10 mouse cellular contexts compared by ENCODE assay signal in genomic region chr6:120981537-120981936, GRCm38 (mm10).
DNase-seq lines count a peak whose midpoint lies in the region; ATAC-seq and TF ChIP-seq lines count a peak whose summit lies in the region.
"Had no signal": no experiment of that assay in that cellular context is flagged by ENCODE, and none has a peak within 500 bp of the region (broad histone marks: within the 10 kb centered on the region; RNA-seq: fewer than 3 reads in every experiment).

No protein-coding gene starts in this region.

- H3K27ac ChIP-seq in hindbrain, embryonic 11.5 days (ENCODE audit: low read depth, low read length) = no peak overlapping the region
- H3K27ac ChIP-seq in hindbrain, embryonic 12.5 days = no peak overlapping the region
- H3K27ac ChIP-seq in bone marrow macrophage, adult 2 months (ENCODE audit: insufficient read depth, low read depth, low read length) = no peak overlapping the region
- H3K27ac ChIP-seq in liver, postnatal 0 days (ENCODE audit: low read depth) = no peak overlapping the region
- H3K27ac ChIP-seq: heart, embryonic 10.5 days; limb, embryonic 15.5 days had no signal

- no peak for TF ChIP-seq EP300 in liver, postnatal 0 days (IDR thresholded peaks at IDR 0.05; ENCODE audit: low read depth)

- TF ChIP-seq POLR2A in bone marrow macrophage, adult 2 months (IDR thresholded peaks at IDR 0.05; ENCODE audit: borderline replicate concordance, low read depth, low read length) = no peak

- no peaks in the 10 kb centered on the region for H3K36me3 ChIP-seq in hindbrain, embryonic 11.5 days (ENCODE audit: control insufficient read depth, insufficient read depth, low read length)
- H3K36me3 ChIP-seq in hindbrain, embryonic 12.5 days = peaks cover 21% of the 10 kb centered on the region
- peaks cover 11% of the 10 kb centered on the region; the same call in 1 of the 2 replicates for H3K36me3 ChIP-seq in E14TG2a.4 (ENCODE audit: insufficient read depth, low read length)
- peaks cover 21% of the 10 kb centered on the region for H3K36me3 ChIP-seq in liver, postnatal 0 days (replicated peaks; ENCODE audit: insufficient read depth, low read length)

- ATAC-seq in hindbrain, embryonic 11.5 days (ENCODE audit: low FRiP score) = no peak
- ATAC-seq in hindbrain, embryonic 12.5 days (ENCODE audit: low FRiP score) = no peak
- ATAC-seq in liver, postnatal 0 days = peak; percentile 45

- no peak overlapping the region for H3K9ac ChIP-seq in hindbrain, embryonic 11.5 days (ENCODE audit: low read depth, low read length)
- H3K9ac ChIP-seq in hindbrain, embryonic 12.5 days = no peak overlapping the region
- no peak overlapping the region for H3K9ac ChIP-seq in liver, postnatal 0 days (replicated peaks)
- H3K9ac ChIP-seq: limb, embryonic 15.5 days had no signal

- H3K27me3 ChIP-seq in hindbrain, embryonic 11.5 days (ENCODE audit: control insufficient read depth, insufficient read depth, low read length) = no peaks in the 10 kb centered on the region
- no peaks in the 10 kb centered on the region for H3K27me3 ChIP-seq in hindbrain, embryonic 12.5 days
- no peaks in the 10 kb centered on the region for H3K27me3 ChIP-seq in E14TG2a.4 (ENCODE audit: insufficient read depth, low read length)
- H3K27me3 ChIP-seq in liver, postnatal 0 days (ENCODE audit: insufficient read depth, low read length) = no peaks in the 10 kb centered on the region
- H3K27me3 ChIP-seq: limb, embryonic 15.5 days had no signal

- TF ChIP-seq CTCF in E14TG2a.4 (conservative IDR thresholded peaks at IDR 0.05; ENCODE audit: low read length) = peak; percentile 60
- peak; percentile 49; the same call in 1 of the 2 replicates for TF ChIP-seq CTCF in bone marrow macrophage, adult 2 months (IDR thresholded peaks at IDR 0.05; ENCODE audit: low read depth, low read length)
- peak; percentile 67 for TF ChIP-seq CTCF in liver, postnatal 0 days (IDR thresholded peaks at IDR 0.05; ENCODE audit: low read depth)

- peak; percentile 25 for DNase-seq in hindbrain, embryonic 11.5 days (ENCODE audit: low spot score)
- DNase-seq in liver, postnatal 0 days = no peak
- DNase-seq in natural killer cell, adult 2 months (ENCODE audit: low spot score in 2 of 2) = no peak
- DNase-seq in cerebellum, postnatal 36 days = no peak
- DNase-seq in heart, adult 11 months = no peak

- no peak overlapping the region for H3K4me3 ChIP-seq in hindbrain, embryonic 11.5 days (ENCODE audit: low read depth, low read length)
- H3K4me3 ChIP-seq in hindbrain, embryonic 12.5 days = no peak overlapping the region
- H3K4me3 ChIP-seq in E14TG2a.4 (replicated peaks; ENCODE audit: low read length) = no peak overlapping the region
- no peak overlapping the region for H3K4me3 ChIP-seq in bone marrow macrophage, adult 2 months (ENCODE audit: insufficient read depth, low read length)
- H3K4me3 ChIP-seq in liver, postnatal 0 days (ENCODE audit: low read depth, low read length) = no peak overlapping the region
- H3K4me3 ChIP-seq: heart, embryonic 10.5 days; limb, embryonic 15.5 days had no signal

- 65% methylated on average over 6 of the region's 6 CpGs for WGBS in hindbrain, embryonic 11.5 days
- WGBS in hindbrain, embryonic 12.5 days = 70% methylated on average over 6 of the region's 6 CpGs
- WGBS in liver, postnatal 0 days (ENCODE audit: insufficient replicate concordance) = 50% methylated on average over 6 of the region's 6 CpGs

- H3K4me1 ChIP-seq in hindbrain, embryonic 11.5 days (replicated peaks; ENCODE audit: control insufficient read depth, insufficient read depth, low read length) = peaks cover 11% of the 10 kb centered on the region
- peaks cover 21% of the 10 kb centered on the region for H3K4me1 ChIP-seq in hindbrain, embryonic 12.5 days
- peaks cover 40% of the 10 kb centered on the region for H3K4me1 ChIP-seq in E14TG2a.4 (replicated peaks; ENCODE audit: low read depth, low read length)
- H3K4me1 ChIP-seq in bone marrow macrophage, adult 2 months (ENCODE audit: control insufficient read depth, insufficient read depth, low read length) = peaks cover 11% of the 10 kb centered on the region
- H3K4me1 ChIP-seq in liver, postnatal 0 days (ENCODE audit: insufficient read depth) = peaks cover 7% of the 10 kb centered on the region; the same call in 1 of the 2 replicates

- H3K4me2 ChIP-seq in hindbrain, embryonic 11.5 days (replicated peaks; ENCODE audit: low read depth, low read length) = no peak overlapping the region
- H3K4me2 ChIP-seq in hindbrain, embryonic 12.5 days (replicated peaks) = no peak overlapping the region
- H3K4me2 ChIP-seq in liver, postnatal 0 days (ENCODE audit: low read depth, low read length) = no peak overlapping the region
- H3K4me2 ChIP-seq: limb, embryonic 15.5 days had no signal

- H3K9me3 ChIP-seq in hindbrain, embryonic 11.5 days (ENCODE audit: control insufficient read depth, low read length) = no peaks in the 10 kb centered on the region
- no peaks in the 10 kb centered on the region for H3K9me3 ChIP-seq in hindbrain, embryonic 12.5 days (replicated peaks)
- H3K9me3 ChIP-seq in E14TG2a.4 (ENCODE audit: low read length) = no peaks in the 10 kb centered on the region
- no peaks in the 10 kb centered on the region for H3K9me3 ChIP-seq in liver, postnatal 0 days (ENCODE audit: low read length)
- H3K9me3 ChIP-seq: heart, embryonic 10.5 days; limb, embryonic 15.5 days had no signal
